Mouse (Mus musculus) E14TG2a.4 (cell line): ENCODE measurements around the gene Spcs2.

ENCODE experiments used
- H3K27me3 ChIP-seq: 2 replicates; pipeline ENCODE4 v1.6.1; 2014; ENCODE audit warnings: low read length, control low read depth; ENCODE audit not compliant: insufficient read depth
- H3K36me3 ChIP-seq: 2 replicates; pipeline ENCODE4 v1.6.1; 2014; ENCODE audit warnings: low read length, control low read depth; ENCODE audit not compliant: insufficient read depth
- H3K4me1 ChIP-seq: replicated peaks from 2 replicates; pipeline ENCODE4 v1.6.1; 2014; ENCODE audit warnings: low read depth, low read length, control low read depth
- H3K4me3 ChIP-seq: replicated peaks from 2 replicates; pipeline ENCODE4 v1.5.1; 2014; ENCODE audit warnings: mild to moderate bottlenecking, low read length
- H3K9me3 ChIP-seq: 2 replicates; pipeline ENCODE4 v1.6.1; 2014; ENCODE audit warnings: low read length, control low read depth
- CTCF ChIP-seq: conservative IDR thresholded peaks from 2 replicates; pipeline ENCODE4 v1.5.1; 2014; ENCODE audit warnings: low read length
- NANOG ChIP-seq: IDR thresholded peaks from 2 replicates; pipeline ENCODE4 v1.6.1; 2014; ENCODE audit warnings: borderline replicate concordance, low read length, mixed read lengths
- POU5F1 ChIP-seq: IDR thresholded peaks from 2 replicates; pipeline ENCODE4 v1.6.1; 2014; ENCODE audit warnings: low read length, borderline replicate concordance

Spcs2 gene

DNA sequence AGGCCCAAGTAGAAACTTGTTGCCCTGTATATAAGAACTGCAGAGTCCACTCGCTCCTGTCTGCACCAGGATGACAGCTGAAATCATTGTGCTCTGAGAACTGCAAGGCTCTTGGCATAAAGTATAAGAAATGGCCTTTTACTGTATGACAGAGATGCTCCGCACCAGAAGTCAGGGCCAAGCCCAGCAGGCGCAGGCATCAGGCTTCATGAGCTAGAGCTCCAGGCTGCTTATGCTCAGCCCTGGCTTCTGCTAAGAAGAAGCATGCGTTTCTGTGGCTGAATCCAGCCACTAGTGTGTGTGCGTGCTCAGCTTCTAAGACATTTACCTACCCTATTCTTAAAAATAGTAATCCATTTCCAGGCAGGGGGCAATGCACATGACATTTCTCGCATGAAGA lies 31.2 kb upstream of the Spcs2 start:
- H3K36me3 ChIP-seq = no peaks in the 10 kb centered on the region
- TF ChIP-seq POU5F1 (no peak), NANOG (no peak), CTCF (no peak)
- H3K9me3 ChIP-seq = no peaks in the 10 kb centered on the region
- H3K4me1 ChIP-seq = no peaks in the 10 kb centered on the region
- H3K27me3 ChIP-seq = peaks cover 5% of the 10 kb centered on the region
- H3K4me3 ChIP-seq = no peak overlapping the region

DNA sequence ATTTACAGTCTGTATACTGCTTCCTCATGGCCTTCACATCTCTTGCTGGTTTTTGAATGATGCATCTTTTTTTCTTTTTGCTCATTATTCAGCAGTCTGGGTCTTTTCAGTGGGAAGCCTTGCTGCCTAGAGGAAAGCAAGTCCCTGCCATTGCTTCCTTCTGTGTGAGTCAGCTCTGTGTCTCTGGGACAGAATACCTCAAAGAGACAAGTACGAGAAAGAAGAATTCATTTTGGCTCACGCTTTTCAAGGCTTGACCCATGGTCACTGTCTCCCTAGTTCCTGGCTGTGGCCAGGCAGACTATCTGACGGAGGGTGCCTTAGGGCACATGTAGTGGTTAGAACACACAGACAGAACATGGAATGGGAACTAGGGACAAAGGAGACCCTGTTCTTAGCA lies 30.7 kb upstream of the Spcs2 start:
- H3K4me3 ChIP-seq = no peak overlapping the region
- H3K27me3 ChIP-seq = peaks cover 5% of the 10 kb centered on the region
- H3K36me3 ChIP-seq = no peaks in the 10 kb centered on the region
- H3K4me1 ChIP-seq = no peaks in the 10 kb centered on the region
- no peaks in the 10 kb centered on the region for H3K9me3 ChIP-seq
- TF ChIP-seq NANOG (no peak), POU5F1 (no peak), CTCF (no peak)

DNA sequence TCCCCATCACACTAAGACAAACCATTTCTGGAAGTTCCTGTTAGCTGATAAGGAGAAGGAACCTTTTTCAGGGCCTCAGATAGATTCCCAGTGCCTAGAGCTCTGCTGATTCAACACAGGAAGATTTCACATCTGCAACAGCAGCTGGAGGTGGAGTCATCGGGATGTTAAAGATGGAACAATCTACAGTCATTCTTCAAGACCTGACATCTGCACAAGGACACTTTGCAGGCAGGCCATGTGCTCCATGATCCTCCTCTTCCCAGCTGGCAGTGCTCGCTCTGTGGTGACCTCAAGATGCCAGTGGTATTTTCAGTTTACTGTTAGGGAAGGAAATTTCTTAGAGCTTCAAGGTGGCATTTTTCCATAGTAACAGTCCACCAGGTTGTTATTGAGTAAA lies 29.1 kb upstream of the Spcs2 start:
- peaks cover 3% of the 10 kb centered on the region for H3K27me3 ChIP-seq
- TF ChIP-seq POU5F1 = no peak
- TF ChIP-seq CTCF = no peak
- TF ChIP-seq NANOG = no peak
- H3K4me1 ChIP-seq = no peaks in the 10 kb centered on the region
- H3K36me3 ChIP-seq = no peaks in the 10 kb centered on the region
- H3K9me3 ChIP-seq = no peaks in the 10 kb centered on the region
- no peak overlapping the region for H3K4me3 ChIP-seq

DNA sequence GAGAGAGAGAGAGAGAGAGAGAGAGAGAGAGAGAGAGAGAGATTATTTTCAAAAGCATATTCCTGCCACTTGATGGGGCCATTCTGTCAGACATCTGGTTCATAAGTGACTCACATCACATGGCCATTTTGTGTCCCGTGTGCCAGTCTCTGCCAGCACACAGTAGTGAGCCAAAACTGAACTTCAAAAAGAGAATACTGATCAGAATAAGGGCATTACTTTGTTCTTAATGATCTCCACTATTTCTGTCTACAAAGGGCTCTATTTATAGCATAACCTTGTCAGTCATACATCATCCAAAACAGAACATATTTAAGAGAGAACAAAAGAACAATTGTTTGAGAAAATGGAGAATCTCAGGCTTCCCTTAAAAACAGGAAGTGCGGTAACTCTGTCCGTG lies 28.2 kb upstream of the Spcs2 start:
- Histone ChIP-seq H3K4me3 (no peak overlapping the region), H3K4me1 (no peaks in the 10 kb centered on the region), H3K27me3 (no peaks in the 10 kb centered on the region; the same call in 1 of the 2 replicates), H3K9me3 (no peaks in the 10 kb centered on the region), H3K36me3 (no peaks in the 10 kb centered on the region)
- TF ChIP-seq POU5F1 (no peak), NANOG (no peak), CTCF (no peak)

DNA sequence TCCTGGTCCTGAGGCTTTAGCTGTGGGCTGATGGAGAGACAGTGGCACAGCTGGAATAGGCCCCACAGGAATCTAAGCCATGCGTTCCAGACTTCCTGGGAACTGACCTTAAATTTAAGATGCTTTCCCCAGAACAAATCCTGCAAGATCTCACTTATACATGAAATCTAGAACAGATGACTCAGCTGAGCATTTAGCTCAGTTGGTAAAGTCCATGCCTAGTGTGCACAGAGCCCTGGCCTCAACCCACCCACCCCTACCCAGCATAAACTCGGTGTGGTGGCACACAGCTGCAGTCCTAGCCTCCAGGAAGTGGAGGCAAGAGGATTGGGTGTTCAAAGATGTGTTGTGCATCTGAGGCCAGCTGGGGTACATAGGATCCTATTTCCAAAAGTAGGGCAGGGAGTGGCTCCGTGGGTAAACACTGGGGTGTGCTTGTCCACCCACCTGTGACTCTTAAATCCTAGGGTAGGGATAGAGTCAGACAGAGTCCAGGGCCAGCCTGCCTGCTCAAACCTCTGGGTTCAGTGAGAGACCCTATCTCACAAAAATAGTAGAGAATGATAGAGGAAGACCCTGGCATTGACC lies 27.0 kb upstream of the Spcs2 start:
- H3K27me3 ChIP-seq = no peaks in the 10 kb centered on the region; the same call in 1 of the 2 replicates
- H3K4me3 ChIP-seq = no peak overlapping the region
- no peaks in the 10 kb centered on the region for H3K9me3 ChIP-seq
- no peaks in the 10 kb centered on the region for H3K4me1 ChIP-seq
- TF ChIP-seq NANOG (no peak), POU5F1 (no peak), CTCF (no peak)
- no peaks in the 10 kb centered on the region for H3K36me3 ChIP-seq

DNA sequence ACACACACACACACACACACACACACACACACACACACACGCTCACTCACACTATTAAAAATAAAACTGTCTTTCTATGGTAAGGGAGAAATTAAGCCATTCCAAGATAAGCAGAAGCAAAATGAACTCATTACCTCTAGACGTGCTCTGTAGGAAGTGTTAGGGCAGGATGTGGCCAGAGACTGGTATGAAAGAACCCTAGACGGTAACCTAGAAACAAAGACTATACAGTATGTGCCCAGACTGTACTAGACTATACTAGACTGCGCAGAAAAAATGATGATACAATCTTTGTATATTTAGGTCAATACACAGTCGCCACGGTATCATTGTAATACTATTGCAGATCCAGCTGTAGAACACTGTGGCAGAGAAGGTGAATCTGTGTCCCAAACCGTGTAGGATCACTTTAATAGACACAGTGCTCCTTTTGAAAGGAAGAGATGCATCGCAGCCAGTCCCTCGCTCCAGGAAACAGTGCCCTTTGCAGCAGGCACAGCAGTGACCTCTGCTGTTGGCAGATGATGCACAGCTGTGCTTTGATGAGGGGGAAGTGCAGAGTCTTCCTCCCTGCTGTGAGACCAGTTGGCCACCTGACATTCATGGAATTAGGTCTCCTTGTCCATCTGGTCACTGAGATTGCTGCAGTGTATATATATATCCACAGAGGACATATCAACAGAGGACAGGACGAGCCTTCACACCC lies 26.1 kb upstream of the Spcs2 start:
- Histone ChIP-seq H3K9me3 (no peaks in the 10 kb centered on the region), H3K4me3 (no peak overlapping the region), H3K27me3 (no peaks in the 10 kb centered on the region; the same call in 1 of the 2 replicates), H3K4me1 (no peaks in the 10 kb centered on the region), H3K36me3 (no peaks in the 10 kb centered on the region)
- no peak for TF ChIP-seq NANOG
- TF ChIP-seq CTCF = no peak
- no peak for TF ChIP-seq POU5F1

DNA sequence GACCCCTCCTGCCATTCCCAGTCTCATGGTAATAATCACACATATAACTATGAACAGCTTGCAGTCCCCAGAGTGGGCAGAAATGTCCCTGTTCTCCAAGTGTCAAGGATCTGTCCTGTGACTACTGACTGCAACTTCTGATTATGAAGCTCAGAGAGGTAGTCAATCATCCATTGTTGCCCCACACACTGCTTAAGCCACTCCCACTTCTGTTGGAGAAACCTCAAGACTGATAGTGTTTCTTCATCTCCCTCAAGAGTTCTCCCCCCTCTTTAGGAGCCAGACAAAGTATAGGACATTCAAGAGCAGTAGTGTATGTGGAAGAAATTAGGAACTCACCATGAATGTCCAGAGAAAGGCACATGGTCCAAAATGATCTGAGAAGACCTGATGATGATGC lies 24.5 kb upstream of the Spcs2 start:
- no peaks in the 10 kb centered on the region for H3K36me3 ChIP-seq
- no peak for TF ChIP-seq CTCF
- no peak for TF ChIP-seq POU5F1
- TF ChIP-seq NANOG = no peak
- H3K4me1 ChIP-seq = no peaks in the 10 kb centered on the region
- no peak overlapping the region for H3K4me3 ChIP-seq
- no peaks in the 10 kb centered on the region for H3K9me3 ChIP-seq
- H3K27me3 ChIP-seq = no peaks in the 10 kb centered on the region; the same call in 1 of the 2 replicates

DNA sequence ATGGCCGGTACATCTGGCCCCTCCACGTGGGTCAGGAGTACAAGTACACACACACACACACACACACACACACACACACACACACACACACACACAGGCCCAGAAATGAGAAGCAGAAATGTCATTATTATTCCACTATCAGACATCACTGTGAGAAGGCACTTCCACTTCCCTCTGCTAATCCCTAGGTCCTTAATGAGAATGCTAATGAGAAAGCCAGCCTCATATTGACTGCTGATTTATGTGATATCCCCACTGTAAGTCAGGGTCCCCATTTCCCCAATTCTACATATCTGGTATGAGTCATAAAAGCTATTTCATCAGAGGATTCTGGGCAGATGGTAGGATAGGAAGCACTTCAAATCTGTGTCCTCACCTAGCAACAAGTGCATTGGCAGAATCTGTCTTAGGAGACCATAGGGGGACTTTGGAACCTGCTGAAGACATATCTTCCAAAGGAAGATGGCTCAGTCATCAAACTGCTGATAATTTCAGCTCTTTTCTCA lies 24.0 kb upstream of the Spcs2 start:
- no peak overlapping the region for H3K4me3 ChIP-seq
- H3K36me3 ChIP-seq = no peaks in the 10 kb centered on the region
- no peaks in the 10 kb centered on the region for H3K9me3 ChIP-seq
- no peaks in the 10 kb centered on the region for H3K4me1 ChIP-seq
- H3K27me3 ChIP-seq = no peaks in the 10 kb centered on the region; the same call in 1 of the 2 replicates
- no peak for TF ChIP-seq CTCF
- no peak for TF ChIP-seq NANOG
- no peak for TF ChIP-seq POU5F1
